Mouse (Mus musculus): ENCODE measurements around the gene Cpsf7. TPM values are rescaled to one million over a fixed set of nuclear protein-coding genes. Genes with fewer than 3 reads are reported as not detected.
A peak's percentile ranks its signal among the peaks of the same experiment; 100 is the strongest.

The Cpsf7 gene
- polyA plus RNA-seq, 2 experiments = 50.4 to 102 TPM

- DNase-seq (ENCODE audit: low spot score) = peak; percentile 27
- no peak for ATAC-seq (ENCODE audit: low FRiP score, low read depth)
- H3K4me2 ChIP-seq (replicated peaks; ENCODE audit: low read depth, low read length, severe bottlenecking) = no peak overlapping the region
- 34% methylated on average over 5 of the region's 5 CpGs for WGBS
- H3K9ac ChIP-seq (ENCODE audit: low read depth, low read length, severe bottlenecking) = no peak overlapping the region
- no peak overlapping the region for H3K27ac ChIP-seq (replicated peaks; ENCODE audit: low read depth, low read length)
- H3K4me1 ChIP-seq (ENCODE audit: control insufficient read depth, insufficient read depth, low read length) = peaks cover 10% of the 10 kb centered on the region
- H3K36me3 ChIP-seq (ENCODE audit: control insufficient read depth, insufficient read depth, low read length) = no peaks in the 10 kb centered on the region
- H3K9me3 ChIP-seq (ENCODE audit: control insufficient read depth, low read length) = no peaks in the 10 kb centered on the region
- no peak overlapping the region for H3K4me3 ChIP-seq (replicated peaks; ENCODE audit: low read length)
- no peaks in the 10 kb centered on the region for H3K27me3 ChIP-seq (ENCODE audit: control insufficient read depth, insufficient read depth, low read length)
- no peak for TF ChIP-seq POLR2A (IDR thresholded peaks at IDR 0.05; ENCODE audit: borderline replicate concordance, extremely low read depth, insufficient read depth, insufficient read length)
Measured at GRCm38 (mm10) chr19:10560108-10560507, 35.0 kb downstream of the Cpsf7 start.

GRCm38 (mm10) chr19:10561558-10562314, 36.7 kb downstream of the Cpsf7 start:
- H3K9me3 ChIP-seq (ENCODE audit: control insufficient read depth, low read length) = no peaks in the 10 kb centered on the region
- no peaks in the 10 kb centered on the region for H3K27me3 ChIP-seq (ENCODE audit: control insufficient read depth, insufficient read depth, low read length)
- ATAC-seq (ENCODE audit: low FRiP score, low read depth) = no peak
- 0 out of 2 replicates have a peak overlapping the region, but pooled peaks have one; percentile 8 for H3K27ac ChIP-seq (replicated peaks; ENCODE audit: low read depth, low read length)
- peak; percentile 45 for DNase-seq (ENCODE audit: low spot score)
- H3K4me3 ChIP-seq (replicated peaks; ENCODE audit: low read length) = no peak overlapping the region
- H3K4me2 ChIP-seq (replicated peaks; ENCODE audit: low read depth, low read length, severe bottlenecking) = no peak overlapping the region
- peaks cover under 1% of the 10 kb centered on the region for H3K4me1 ChIP-seq (ENCODE audit: control insufficient read depth, insufficient read depth, low read length)
- no peak overlapping the region for H3K9ac ChIP-seq (ENCODE audit: low read depth, low read length, severe bottlenecking)
- 51% methylated on average over 6 of the region's 6 CpGs for WGBS
- no peak for TF ChIP-seq POLR2A (IDR thresholded peaks at IDR 0.05; ENCODE audit: borderline replicate concordance, extremely low read depth, insufficient read depth, insufficient read length)
- no peaks in the 10 kb centered on the region for H3K36me3 ChIP-seq (ENCODE audit: control insufficient read depth, insufficient read depth, low read length)

GRCm38 (mm10) chr19:10562351-10562750, 37.3 kb downstream of the Cpsf7 start:
- DNase-seq (ENCODE audit: low spot score) (no peak), ATAC-seq (ENCODE audit: low FRiP score, low read depth) (no peak)
- no peak overlapping the region for H3K9ac ChIP-seq (ENCODE audit: low read depth, low read length, severe bottlenecking)
- TF ChIP-seq POLR2A (IDR thresholded peaks at IDR 0.05; ENCODE audit: borderline replicate concordance, extremely low read depth, insufficient read depth, insufficient read length) = no peak
- no peak overlapping the region for H3K4me3 ChIP-seq (replicated peaks; ENCODE audit: low read length)
- no peaks in the 10 kb centered on the region for H3K36me3 ChIP-seq (ENCODE audit: control insufficient read depth, insufficient read depth, low read length)
- no peaks in the 10 kb centered on the region for H3K27me3 ChIP-seq (ENCODE audit: control insufficient read depth, insufficient read depth, low read length)
- H3K4me2 ChIP-seq (replicated peaks; ENCODE audit: low read depth, low read length, severe bottlenecking) = no peak overlapping the region
- no peak overlapping the region for H3K27ac ChIP-seq (replicated peaks; ENCODE audit: low read depth, low read length)
- 65% methylated on average over 5 of the region's 5 CpGs for WGBS
- no peaks in the 10 kb centered on the region for H3K4me1 ChIP-seq (ENCODE audit: control insufficient read depth, insufficient read depth, low read length)
- H3K9me3 ChIP-seq (ENCODE audit: control insufficient read depth, low read length) = no peaks in the 10 kb centered on the region

- no peak for ATAC-seq (ENCODE audit: low FRiP score, low read depth)
- 81% methylated on average over 6 of the region's 6 CpGs for WGBS
- no peak overlapping the region for H3K9ac ChIP-seq (ENCODE audit: low read depth, low read length, severe bottlenecking)
- no peaks in the 10 kb centered on the region for H3K4me1 ChIP-seq (ENCODE audit: control insufficient read depth, insufficient read depth, low read length)
- H3K4me2 ChIP-seq (replicated peaks; ENCODE audit: low read depth, low read length, severe bottlenecking) = no peak overlapping the region
- TF ChIP-seq POLR2A (IDR thresholded peaks at IDR 0.05; ENCODE audit: borderline replicate concordance, extremely low read depth, insufficient read depth, insufficient read length) = no peak
- H3K27ac ChIP-seq (replicated peaks; ENCODE audit: low read depth, low read length) = no peak overlapping the region
- H3K36me3 ChIP-seq (ENCODE audit: control insufficient read depth, insufficient read depth, low read length) = peaks cover under 1% of the 10 kb centered on the region; the same call in 1 of the 2 replicates
- no peaks in the 10 kb centered on the region for H3K9me3 ChIP-seq (ENCODE audit: control insufficient read depth, low read length)
- DNase-seq (ENCODE audit: low spot score) = no peak
- no peaks in the 10 kb centered on the region for H3K27me3 ChIP-seq (ENCODE audit: control insufficient read depth, insufficient read depth, low read length)
- no peak overlapping the region for H3K4me3 ChIP-seq (replicated peaks; ENCODE audit: low read length)
Measured at GRCm38 (mm10) chr19:10564278-10564677, 39.2 kb downstream of the Cpsf7 start.

GRCm38 (mm10) chr19:10565217-10565616, 40.2 kb downstream of the Cpsf7 start:
- H3K36me3 ChIP-seq (ENCODE audit: control insufficient read depth, insufficient read depth, low read length) = peaks cover 10% of the 10 kb centered on the region; the same call in 1 of the 2 replicates
- TF ChIP-seq POLR2A (IDR thresholded peaks at IDR 0.05; ENCODE audit: borderline replicate concordance, extremely low read depth, insufficient read depth, insufficient read length) = no peak
- 76% methylated on average over 4 of the region's 4 CpGs for WGBS
- H3K9ac ChIP-seq (ENCODE audit: low read depth, low read length, severe bottlenecking) = no peak overlapping the region
- no peak overlapping the region for H3K4me2 ChIP-seq (replicated peaks; ENCODE audit: low read depth, low read length, severe bottlenecking)
- H3K27me3 ChIP-seq (ENCODE audit: control insufficient read depth, insufficient read depth, low read length) = no peaks in the 10 kb centered on the region
- no peak for DNase-seq (ENCODE audit: low spot score)
- H3K27ac ChIP-seq (replicated peaks; ENCODE audit: low read depth, low read length) = no peak overlapping the region
- H3K9me3 ChIP-seq (ENCODE audit: control insufficient read depth, low read length) = no peaks in the 10 kb centered on the region
- H3K4me3 ChIP-seq (replicated peaks; ENCODE audit: low read length) = no peak overlapping the region
- no peaks in the 10 kb centered on the region for H3K4me1 ChIP-seq (ENCODE audit: control insufficient read depth, insufficient read depth, low read length)
- no peak for ATAC-seq (ENCODE audit: low FRiP score, low read depth)
